Mouse (Mus musculus) right cerebral cortex, postnatal 4 days (tissue): Measurements from ENCODE around the gene Eif6.
"Not testable (repeated sequence)": the region's sequence is repeated elsewhere in the genome, so short reads cannot be mapped to it uniquely, and the experiment has no call there.

Experiments used
- DNase-seq: peaks from one replicate; pipeline ENCODE4 v3.0.0-alpha.2; 2022

Gene Eif6

DNA sequence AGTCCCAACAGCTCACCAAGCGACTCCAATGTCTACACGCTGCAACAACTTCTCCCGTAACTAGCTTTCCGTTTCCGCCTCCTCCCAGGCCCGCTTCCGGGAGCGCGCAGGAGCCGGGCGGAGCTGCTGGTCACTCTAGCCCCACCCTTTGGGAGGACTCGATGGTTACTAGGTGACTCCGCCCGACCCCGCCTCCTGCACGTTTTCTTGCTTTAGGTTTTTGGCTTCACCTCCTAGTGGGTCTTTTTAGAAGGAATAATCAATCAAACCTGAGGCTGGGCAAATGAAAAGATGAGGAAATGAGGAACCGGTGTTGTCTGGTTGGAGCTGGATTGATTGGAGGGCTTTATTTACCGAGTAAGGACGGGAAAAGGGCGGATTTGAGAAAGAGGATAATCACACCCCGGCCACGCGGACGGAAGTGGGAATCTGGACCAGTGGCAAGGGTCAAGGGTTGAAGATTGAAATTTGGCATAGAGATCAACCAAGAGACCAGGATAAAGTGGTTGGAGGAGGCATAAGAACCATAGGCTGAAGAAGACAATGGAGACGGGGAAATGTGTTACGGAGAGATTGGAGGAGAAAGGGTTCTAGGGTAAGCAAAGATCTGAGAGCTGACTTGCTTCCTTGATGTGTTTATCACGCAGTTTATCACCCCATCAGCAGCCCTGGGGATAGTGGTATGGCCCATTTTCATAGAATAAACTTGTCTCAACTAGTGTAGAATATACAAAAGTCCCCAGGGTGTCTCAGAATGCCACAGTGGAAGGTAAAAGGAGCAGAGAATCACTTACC, at the start of gene Eif6:
Gene Eif6 (minus strand): TSS at position 296 of the 795 bp plus-strand sequence.
- peak; percentile 82 for DNase-seq

- DNase-seq = no peak
These were observed 46.9 kb upstream of the Eif6 start for GRCm38 (mm10) chr2:155873636-155874035.

DNA sequence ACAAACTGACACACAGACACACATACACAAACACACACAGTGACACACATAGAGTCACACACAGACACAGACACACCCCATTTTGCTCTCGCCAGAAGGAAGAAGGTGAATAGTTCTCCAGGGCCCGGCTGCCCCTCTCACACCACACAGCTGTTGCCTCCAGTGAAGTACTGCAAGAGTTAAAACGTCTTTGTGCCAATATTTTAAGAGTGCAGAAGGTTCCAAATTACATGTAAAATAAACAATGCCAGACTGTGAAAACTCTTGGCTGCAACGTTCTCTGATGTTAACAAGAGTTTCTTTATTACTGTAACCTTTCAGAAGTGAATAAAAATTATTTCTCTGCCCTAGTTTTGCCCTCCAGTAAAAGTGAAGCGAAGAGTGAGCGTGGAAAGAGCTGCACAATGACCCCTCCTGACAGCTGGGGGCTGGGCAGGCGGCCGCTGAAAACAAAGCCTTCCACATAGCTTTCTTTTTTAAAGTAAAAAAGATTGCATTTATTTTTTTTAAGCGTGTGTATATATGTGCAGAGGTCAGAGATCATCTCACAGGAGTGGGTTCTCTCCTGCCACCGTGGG, 46.3 kb upstream of the Eif6 start:
- no peak for DNase-seq

DNA sequence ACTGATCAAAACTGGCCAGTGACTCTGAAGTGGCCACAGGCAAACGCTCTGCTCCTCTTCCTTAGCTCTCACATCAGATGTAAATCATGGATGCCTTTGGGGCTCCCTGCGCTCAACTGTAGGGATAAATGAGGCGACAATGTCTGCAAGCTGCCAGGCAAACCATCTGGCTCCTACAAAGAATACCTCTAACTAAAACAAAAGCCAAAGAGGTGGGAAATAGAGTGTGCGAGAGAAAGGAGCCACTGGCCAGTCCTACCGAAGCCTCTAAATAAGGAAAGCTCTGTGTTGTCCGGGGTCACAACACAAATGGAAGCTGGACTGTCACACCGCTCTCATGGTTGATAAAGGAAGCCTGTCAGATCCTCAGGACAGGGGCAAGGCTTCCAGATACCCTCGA, 45.8 kb upstream of the Eif6 start:
- DNase-seq = no peak

GRCm38 (mm10) chr2:155869772-155870171, 43.0 kb upstream of the Eif6 start:
- no peak for DNase-seq

DNA sequence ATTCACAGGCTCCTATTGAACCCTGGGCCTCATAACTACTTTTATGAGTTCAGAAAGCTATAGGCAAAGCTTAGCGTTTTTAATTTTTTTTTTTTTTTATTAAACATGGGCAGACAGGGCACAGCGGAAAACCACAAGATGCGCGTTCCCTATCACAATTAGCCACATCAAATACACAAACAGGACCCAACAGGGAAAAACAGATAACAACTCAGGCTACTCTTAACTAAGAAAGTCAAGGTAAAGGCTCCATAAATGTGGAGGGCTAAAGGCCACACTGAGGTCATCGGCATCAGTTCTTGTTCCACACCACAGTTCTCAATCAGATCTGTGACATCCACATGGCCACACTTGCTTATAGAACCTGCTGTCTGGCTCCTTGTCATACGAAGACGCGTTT, 41.6 kb upstream of the Eif6 start:
- no peak for DNase-seq

DNA sequence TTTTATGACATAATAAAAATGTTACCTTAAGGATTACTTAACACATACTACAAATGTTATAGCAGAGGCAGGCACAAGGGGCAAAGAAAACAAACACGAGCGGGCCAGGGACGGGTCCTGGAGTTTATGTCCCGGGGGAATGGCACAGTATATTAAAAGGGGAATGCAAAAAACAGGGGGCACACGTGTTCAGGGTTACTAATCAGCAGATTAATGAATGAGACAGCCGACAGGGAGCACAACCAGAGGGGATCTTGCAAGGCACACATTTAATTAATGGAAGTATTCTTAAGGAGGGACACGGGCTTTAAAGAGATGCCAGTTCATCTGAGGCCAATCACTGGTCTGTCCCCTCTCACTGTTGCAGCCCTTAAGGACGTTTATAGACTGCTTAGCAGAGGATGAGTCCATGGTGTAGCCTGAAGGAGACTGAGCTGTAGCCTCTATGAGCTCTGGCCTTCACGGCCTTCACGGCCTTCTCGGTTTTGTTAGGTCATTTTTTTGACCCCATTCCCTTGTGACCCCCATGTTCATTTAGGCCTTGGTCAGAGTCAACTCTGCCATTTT, 36.7 kb upstream of the Eif6 start:
- no peak for DNase-seq

- peak; percentile 25 for DNase-seq
These were observed 36.0 kb upstream of the Eif6 start for GRCm38 (mm10) chr2:155862573-155863300.

DNA sequence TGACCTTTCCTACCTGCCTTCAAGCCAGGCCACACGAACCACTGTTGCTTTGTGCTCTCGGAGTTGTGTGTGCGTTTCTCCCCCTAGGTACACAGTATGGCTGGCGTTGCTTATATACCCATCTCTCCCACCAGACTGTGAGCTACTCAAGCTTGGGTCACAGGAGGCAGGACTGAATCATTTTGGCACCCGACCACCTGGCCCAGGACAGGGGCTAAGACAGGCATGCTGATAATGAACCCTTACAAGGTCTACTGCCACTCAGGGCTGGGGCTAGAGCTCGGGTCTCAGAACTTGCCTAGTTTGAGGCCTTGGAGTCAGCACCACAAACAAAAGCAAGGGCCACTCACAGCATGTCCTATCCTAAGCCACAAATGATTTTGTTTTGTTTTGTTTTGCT, 34.9 kb upstream of the Eif6 start:
- no peak for DNase-seq

- DNase-seq = no peak
These were observed 33.4 kb upstream of the Eif6 start for GRCm38 (mm10) chr2:155860102-155860501.

DNA sequence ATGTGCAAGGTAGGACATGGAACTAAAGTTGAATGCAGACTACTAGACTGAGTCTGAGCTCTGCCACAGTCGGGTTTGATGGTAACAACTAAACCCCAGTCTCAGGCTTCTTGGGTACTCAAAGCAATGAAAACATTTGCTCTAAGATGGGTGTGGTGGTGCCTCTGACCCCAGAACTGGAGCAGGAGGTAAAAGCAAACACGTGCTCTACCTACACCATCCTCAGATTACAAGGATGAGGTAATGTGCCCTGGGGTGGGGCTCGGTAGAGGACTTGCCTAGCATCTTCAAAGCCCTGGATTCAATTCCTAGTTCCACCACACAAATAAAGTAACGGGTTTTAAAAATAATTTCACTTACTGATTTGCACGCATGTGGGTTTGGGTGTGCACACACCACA, 25.8 kb upstream of the Eif6 start:
- DNase-seq = no peak

DNA sequence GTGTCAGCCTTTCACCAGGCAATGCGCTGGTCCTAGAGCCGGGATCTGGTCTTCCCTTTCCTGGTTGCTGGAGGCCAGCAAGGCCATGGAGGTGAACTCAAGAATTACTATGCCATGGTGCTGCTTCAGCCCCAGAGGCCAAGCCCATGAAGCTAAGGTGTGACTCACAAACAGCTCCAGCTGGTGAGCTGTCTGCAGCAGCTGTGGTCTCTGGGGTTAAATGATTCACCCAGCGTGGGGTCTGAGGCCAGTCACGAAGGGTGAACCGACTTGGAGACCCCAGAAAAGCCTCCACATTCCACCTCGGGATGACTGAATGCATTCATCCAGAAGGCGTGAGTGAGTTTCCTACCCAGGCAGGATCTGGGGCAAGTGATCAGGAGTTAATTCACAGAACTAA, 23.4 kb upstream of the Eif6 start:
- DNase-seq = no peak

DNA sequence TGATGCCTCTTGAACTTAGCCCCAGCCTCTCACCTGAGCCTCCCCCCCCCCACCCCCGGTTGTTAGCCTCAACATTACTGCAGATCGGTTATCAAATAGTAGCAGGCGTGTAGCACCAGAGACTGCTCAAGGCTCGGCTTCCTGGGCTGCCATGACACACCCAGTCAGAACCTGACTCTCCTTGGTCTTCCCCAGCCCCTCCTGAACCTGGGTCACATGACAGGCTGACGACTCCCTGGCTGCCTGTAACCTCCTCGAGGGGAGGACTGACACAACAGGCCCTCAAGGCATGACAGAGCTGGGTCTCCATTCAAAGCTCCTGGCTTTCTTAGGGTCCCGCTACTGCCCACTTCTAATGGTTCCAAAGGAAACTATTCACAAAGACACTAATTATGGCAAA, 22.7 kb upstream of the Eif6 start:
- DNase-seq = no peak

DNA sequence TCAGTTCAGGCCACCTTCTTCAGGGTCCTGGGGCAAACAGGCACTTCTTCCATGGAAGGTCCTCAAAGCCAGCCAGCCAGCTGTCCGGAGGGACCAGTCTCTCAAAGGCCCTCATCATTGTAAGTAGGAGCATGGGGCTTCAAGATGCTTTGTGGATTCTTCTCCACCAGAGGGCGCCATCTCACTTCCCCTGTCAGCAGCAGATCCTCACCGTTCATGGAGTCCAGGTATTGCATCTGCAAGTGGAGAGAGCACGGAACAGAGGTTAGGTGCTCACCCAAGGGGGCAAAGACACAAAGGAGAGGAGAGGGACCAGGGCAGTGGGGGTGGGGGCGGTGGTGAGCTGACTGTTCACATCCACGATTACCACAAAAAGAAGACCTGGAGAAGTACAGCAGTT, 21.6 kb upstream of the Eif6 start:
- peak; percentile 81 for DNase-seq

- DNase-seq = no peak
These were observed 20.2 kb upstream of the Eif6 start for GRCm38 (mm10) chr2:155846930-155847329.

- DNase-seq = no peak
These were observed 12.2 kb upstream of the Eif6 start for GRCm38 (mm10) chr2:155838961-155839360.

DNA sequence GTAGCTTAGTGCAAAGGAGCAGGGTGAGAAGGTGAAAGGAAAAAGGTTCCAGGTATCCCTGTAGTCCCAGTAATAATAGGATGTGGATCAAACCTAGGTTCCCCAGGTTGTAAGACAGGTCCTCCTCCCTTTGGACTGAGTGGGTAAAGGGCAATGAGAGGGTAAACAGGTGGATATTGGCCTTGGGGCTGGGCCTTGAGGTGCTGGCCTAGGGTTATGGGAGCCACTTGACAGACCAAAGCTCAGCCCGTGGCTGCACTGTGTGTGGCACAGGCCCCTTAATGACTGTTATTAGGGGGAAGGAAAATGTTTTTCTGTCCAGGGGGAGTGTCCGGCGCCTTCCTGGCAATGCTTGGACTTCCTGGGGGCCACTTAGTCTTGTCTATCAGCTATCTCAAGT, 11.2 kb upstream of the Eif6 start:
- no peak for DNase-seq

DNA sequence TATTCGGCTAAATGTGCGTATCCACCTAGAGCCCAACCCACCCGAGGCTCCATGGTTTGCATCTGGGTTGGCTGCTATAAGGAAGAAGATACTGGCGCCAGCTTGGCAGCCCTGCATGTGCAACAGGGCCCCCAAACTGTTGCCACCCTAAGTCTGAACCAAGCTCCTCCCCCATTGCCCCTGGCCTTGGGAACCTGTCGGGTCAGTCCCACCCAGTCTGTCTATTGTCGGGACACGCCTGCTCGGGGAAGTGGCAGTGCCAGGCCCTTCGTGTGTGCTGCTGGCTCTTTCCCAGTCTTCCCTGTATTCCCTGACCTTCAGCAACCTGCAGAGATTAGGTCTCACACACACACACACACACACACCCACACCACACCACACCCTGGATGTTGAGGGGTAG, 8.0 kb upstream of the Eif6 start, which contains the start of gene Fam83c:
Gene Fam83c (minus strand): TSS at position 123 of the 400 bp plus-strand sequence.
- no peak for DNase-seq

DNA sequence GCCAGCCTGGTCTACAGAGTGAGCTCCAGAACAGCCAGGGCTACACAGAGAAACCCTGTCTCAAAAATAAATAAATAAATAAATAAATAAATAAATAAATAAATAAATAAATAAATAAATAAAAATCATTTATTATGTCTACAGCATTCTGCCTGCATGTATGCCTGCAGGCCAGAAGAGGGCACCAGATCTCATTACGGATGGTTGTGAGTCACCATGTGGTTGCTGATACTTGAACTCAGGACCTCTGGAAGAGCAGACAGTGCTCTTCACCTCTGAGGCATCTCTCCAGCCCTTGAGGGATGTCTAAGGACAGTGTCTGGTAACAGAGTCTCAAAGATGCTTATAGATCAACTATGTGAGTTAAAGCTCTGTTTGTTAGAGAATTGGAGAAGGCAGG, 5.4 kb upstream of the Eif6 start:
- DNase-seq = not testable (repeated sequence)

DNA sequence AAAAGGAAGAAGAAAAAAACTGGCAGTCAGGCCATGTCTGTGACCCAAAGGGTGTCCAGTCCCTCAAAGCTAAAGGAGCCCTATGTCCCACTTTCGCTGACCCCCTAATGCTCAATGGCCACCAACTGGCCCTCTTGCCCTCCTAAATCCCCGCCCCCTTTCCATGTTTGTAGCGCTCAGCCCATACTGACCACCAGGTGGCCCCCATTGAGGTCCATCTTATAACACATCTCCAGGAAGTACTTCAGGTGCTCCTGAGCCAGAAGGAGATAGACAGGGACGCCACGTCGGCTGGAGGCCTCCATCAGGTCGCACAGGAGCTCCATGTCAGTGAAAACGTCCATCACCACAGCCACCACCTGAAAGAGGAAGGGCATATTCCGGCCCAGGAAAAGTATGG, 4.6 kb upstream of the Eif6 start:
- DNase-seq = no peak

- no peak for DNase-seq
These were observed 4.1 kb upstream of the Eif6 start for GRCm38 (mm10) chr2:155830841-155831240.

DNA sequence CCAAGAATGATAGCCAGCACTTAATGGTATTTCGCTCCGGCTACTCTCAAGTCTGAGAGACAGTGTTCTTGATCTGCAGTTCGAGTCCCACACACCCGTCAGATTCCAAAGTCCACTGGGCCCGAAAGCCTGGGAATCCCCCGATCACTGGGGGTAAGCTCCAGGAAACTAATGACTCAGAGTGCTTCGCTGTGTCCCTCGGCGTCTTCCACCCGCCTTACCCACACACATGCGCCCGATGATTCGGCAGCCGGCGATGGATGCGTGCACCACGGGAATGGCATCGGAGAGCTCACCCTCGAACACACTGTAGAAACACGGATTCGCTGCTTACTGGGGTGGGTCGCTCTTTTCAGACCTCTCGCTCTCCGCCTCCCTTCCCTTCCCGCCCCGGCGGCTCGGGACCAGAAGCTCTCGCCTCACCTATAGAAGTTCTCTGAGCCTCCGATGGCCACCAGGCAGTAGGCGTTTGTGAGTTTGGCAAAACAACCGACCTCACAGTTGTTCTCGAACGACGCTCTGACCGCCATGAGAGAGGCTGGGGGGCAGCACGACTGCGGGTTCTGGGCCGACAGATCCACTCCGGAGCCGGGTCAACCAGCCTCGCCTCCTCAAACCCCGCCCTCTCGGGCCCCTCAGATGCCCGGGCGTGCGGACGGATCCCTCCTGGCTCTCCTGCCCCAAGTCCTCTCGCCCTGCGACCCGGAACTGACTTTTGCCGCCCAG, 658 bp downstream of the Eif6 start:
- no peak for DNase-seq

DNA sequence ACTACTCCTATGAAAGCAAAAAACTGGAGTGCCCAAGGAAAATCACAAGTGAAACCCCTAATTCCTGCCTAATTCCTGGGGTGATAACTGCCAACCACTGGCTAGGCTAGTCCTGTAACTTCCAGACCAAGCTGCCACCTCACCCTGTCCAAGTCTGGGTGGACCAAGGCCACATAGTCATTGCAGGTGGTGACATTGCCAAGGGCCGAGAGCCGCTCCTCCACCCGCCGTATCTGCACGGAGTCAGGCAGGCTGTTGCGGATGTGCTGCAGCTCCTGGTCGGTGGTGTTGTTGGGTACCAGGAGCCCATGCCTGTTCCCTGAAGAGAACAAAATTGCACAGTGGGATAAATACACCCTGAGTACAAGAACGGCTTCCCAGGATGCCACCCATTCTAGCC, 3.0 kb downstream of the Eif6 start:
- DNase-seq = no peak
